Mouse (Mus musculus): Measurements from ENCODE around the gene Crb2. TPM values are rescaled to one million over a fixed set of nuclear protein-coding genes. Genes with fewer than 3 reads are reported as not detected.

The Crb2 gene
- polyA plus RNA-seq, 1 experiment from 2014 or later: 1.5 TPM

DNA sequence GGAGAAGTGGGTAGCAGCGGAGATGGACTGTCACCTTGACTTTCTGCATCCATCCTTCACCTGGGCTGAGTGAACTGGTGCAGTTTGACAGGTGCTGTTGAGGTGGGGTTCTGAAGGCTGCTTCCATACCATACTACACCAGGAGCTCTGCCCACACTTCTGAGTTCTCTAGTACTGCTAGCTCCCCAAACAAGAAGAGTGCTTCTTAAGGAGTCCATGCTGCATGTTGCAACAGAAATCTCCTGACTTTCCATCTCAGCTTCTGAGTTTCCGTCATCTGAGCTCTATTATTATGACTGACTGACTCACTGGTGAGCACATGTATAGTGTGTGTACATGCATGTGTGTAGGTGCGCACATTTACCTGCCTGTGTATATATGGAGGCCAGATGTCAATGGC, 61.5 kb downstream of the Crb2 start:
- 92% methylated on average over 3 of the region's 3 CpGs for WGBS
- Histone ChIP-seq H3K4me1 (ENCODE audit: insufficient read depth) (no peaks in the 10 kb centered on the region), H3K9me3 (ENCODE audit: low read depth, low read length) (no peaks in the 10 kb centered on the region)

DNA sequence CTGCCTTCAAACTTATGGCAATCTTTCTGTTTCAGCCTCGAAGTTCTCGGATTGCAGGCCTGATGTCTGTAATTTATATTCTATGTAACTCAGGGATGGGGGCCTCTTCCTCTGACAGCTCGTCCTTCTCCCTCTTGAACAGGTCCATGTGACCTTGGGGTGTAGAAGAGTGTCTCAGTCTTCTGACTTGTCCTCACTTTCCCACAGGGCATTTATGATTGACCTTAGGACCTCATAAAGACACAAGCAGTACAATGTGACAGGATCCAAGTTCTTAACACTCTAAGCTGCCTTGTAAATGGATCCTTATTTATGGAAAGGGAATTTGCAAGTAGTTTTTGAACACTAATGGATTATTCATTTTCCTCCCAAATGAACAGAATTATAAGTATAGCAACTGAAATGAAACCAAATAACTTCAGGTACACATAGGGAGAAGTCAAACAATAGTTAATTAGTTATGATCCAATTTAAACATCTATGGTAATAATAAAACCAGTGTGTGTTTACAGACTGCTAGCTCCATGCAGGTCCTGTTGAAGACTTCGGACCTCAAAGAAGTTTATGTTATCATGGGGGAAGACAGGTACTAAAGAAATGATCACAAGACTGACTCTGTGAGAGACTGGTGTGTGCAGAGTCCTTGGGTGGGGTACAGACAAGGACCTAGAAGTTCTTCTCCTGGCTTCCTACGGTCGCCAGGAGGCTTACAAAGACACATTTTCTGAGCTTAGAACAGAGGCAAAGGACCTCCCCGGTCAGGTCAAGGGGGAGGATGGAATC, 62.3 kb downstream of the Crb2 start:
- Histone ChIP-seq H3K27me3 (ENCODE audit: insufficient read depth, low read length) (no peaks in the 10 kb centered on the region), H3K4me3 (ENCODE audit: low read depth, low read length) (no peak overlapping the region), H3K36me3 (ENCODE audit: insufficient read depth) (no peaks in the 10 kb centered on the region), H3K9ac (no peak overlapping the region), H3K4me2 (no peak overlapping the region), H3K27ac (ENCODE audit: low read depth) (no peak overlapping the region), H3K4me1 (ENCODE audit: insufficient read depth) (peaks cover 6% of the 10 kb centered on the region; the same call in 1 of the 2 replicates), H3K9me3 (ENCODE audit: low read depth, low read length) (no peaks in the 10 kb centered on the region)
- no peak for DNase-seq
- no peak for ATAC-seq (ENCODE audit: insufficient read depth)
- WGBS: 65% methylated on average over 7 of the region's 7 CpGs
- no peak for TF ChIP-seq CTCF (IDR thresholded peaks at IDR 0.05; ENCODE audit: low read depth)

More for the DNA sequence above, 61.5 kb downstream of the Crb2 start:
- Histone ChIP-seq H3K27ac (ENCODE audit: low read depth) (no peak overlapping the region), H3K4me3 (ENCODE audit: low read depth, low read length) (no peak overlapping the region), H3K4me2 (no peak overlapping the region), H3K36me3 (ENCODE audit: insufficient read depth) (no peaks in the 10 kb centered on the region), H3K9ac (no peak overlapping the region), H3K27me3 (ENCODE audit: insufficient read depth, low read length) (no peaks in the 10 kb centered on the region)
- DNase-seq (no peak), ATAC-seq (ENCODE audit: insufficient read depth) (no peak)
- no peak for TF ChIP-seq CTCF (IDR thresholded peaks at IDR 0.05; ENCODE audit: low read depth)

DNA sequence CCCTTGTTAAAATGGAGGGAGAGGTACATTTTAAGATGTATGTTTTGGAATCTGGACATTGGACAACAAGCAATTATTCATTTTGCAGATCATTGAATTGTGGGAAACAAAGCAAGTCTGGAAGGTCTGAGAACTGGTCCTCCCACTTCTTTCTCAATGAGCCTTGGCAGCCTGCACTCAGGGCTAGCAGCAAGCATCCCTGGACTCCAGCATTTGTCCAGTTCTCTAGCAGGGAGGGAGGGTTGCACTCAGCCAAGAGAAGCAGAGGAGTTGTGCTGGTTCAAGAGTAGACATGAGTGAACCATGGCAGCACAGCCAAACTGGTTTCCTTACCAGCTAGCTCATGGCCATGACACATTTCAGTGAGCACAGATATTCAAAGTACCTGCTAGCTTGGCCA, 63.9 kb downstream of the Crb2 start:
- no peak overlapping the region for H3K9ac ChIP-seq
- no peak overlapping the region for H3K27ac ChIP-seq (ENCODE audit: low read depth)
- no peak for DNase-seq
- TF ChIP-seq CTCF (IDR thresholded peaks at IDR 0.05; ENCODE audit: low read depth): no peak
- no peak overlapping the region for H3K4me2 ChIP-seq
- H3K4me3 ChIP-seq (ENCODE audit: low read depth, low read length): no peak overlapping the region
- ATAC-seq (ENCODE audit: insufficient read depth): no peak
- no peaks in the 10 kb centered on the region for H3K9me3 ChIP-seq (ENCODE audit: low read depth, low read length)
- no peaks in the 10 kb centered on the region for H3K36me3 ChIP-seq (ENCODE audit: insufficient read depth)
- H3K27me3 ChIP-seq (ENCODE audit: insufficient read depth, low read length): no peaks in the 10 kb centered on the region
- H3K4me1 ChIP-seq (ENCODE audit: insufficient read depth): peaks cover 6% of the 10 kb centered on the region; the same call in 1 of the 2 replicates

DNA sequence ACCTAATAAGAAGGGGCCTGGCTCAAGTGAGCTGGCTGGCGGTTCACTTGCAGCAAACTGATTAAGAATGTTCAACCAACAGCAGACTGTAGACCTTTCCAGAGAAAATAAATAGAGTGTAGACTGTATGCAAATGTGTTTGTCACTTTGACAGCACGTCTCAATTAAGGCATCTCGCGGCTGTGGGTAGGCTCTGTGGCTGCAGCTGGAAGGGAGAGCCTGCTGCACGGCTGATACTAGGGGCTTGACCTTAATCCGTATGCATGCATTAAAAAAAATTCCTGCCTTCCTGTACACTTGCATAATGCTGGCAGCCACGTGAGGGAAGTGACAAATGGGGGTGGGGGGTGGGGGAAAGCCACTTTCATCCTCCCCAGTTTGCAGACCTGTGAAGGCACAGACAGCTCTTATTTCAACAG, 66.1 kb downstream of the Crb2 start:
- H3K4me3 ChIP-seq (ENCODE audit: low read depth, low read length): no peak overlapping the region
- H3K36me3 ChIP-seq (ENCODE audit: insufficient read depth): no peaks in the 10 kb centered on the region
- 10% methylated on average over 7 of the region's 7 CpGs for WGBS
- H3K4me1 ChIP-seq (ENCODE audit: insufficient read depth): peaks cover 6% of the 10 kb centered on the region; the same call in 1 of the 2 replicates
- H3K27ac ChIP-seq (ENCODE audit: low read depth): no peak overlapping the region; the same call in 1 of the 2 replicates
- H3K27me3 ChIP-seq (ENCODE audit: insufficient read depth, low read length): no peaks in the 10 kb centered on the region
- no peak overlapping the region for H3K4me2 ChIP-seq
- DNase-seq (peak; percentile 30), ATAC-seq (ENCODE audit: insufficient read depth) (peak; percentile 62)
- H3K9ac ChIP-seq: no peak overlapping the region
- no peaks in the 10 kb centered on the region for H3K9me3 ChIP-seq (ENCODE audit: low read depth, low read length)
- no peak for TF ChIP-seq CTCF (IDR thresholded peaks at IDR 0.05; ENCODE audit: low read depth)

DNA sequence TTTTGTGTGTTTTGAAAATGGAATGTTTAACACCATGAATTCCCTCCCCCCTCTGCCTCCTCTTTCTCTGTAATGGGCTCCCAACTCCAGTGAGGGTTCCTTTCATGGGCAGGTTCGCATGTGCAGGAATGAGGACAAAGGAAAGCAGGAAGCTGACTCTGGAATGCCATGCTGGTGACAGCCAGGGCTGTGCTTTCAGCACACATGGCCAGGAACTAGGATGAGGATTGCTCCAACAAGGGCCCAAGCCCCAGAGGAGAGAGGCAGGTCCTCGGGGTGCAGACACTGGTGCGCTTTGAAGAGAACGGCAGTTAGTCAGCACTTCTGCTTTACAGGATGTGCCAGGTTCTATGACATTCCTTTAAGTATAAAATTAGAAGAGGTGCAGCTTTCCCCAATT, 66.7 kb downstream of the Crb2 start:
- H3K4me3 ChIP-seq (ENCODE audit: low read depth, low read length): no peak overlapping the region
- no peak for TF ChIP-seq CTCF (IDR thresholded peaks at IDR 0.05; ENCODE audit: low read depth)
- H3K4me1 ChIP-seq (ENCODE audit: insufficient read depth): peaks cover 6% of the 10 kb centered on the region; the same call in 1 of the 2 replicates
- no peaks in the 10 kb centered on the region for H3K36me3 ChIP-seq (ENCODE audit: insufficient read depth)
- H3K27ac ChIP-seq (ENCODE audit: low read depth): peak overlapping the region; percentile 33; the same call in 1 of the 2 replicates
- no peak overlapping the region for H3K9ac ChIP-seq
- peak; percentile 32 for DNase-seq
- WGBS: 31% methylated on average over 4 of the region's 4 CpGs
- no peaks in the 10 kb centered on the region for H3K9me3 ChIP-seq (ENCODE audit: low read depth, low read length)
- ATAC-seq (ENCODE audit: insufficient read depth): peak; percentile 60; the same call in 1 of the 2 replicates
- H3K4me2 ChIP-seq: no peak overlapping the region
- no peaks in the 10 kb centered on the region for H3K27me3 ChIP-seq (ENCODE audit: insufficient read depth, low read length)

Other genes starting within 250 kb of the Crb2 start
- 35.5 and 39.9 TPM in 2 replicates for gene Strbp, start 72.4 kb upstream of the Crb2 start, polyA plus RNA-seq (2014; fragmentation: Nextera tagmentation; extraction: Ambion mirVana)

Data from lung, embryonic 14.5 days (tissue).